ENCODE assay signal across 15 mouse cellular contexts in the genomic region with DNA sequence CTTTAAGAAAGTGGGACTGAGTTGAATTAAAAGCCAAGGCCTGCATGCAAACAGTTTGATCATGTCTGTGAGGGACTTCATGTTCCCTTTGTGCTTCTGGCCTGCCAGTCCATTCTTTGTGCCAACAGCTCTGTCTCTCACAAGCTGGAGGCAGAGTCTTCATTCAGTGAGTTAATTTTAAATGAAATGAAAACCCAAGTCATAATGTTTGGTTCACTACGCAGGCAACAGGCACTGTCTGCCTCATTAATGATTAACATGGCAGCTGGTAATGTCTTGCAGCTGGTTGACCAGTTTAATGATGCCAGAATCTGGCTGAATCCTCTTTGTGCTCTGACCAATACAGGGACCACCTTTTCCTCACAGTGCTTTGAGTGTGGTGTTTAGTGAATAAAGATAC.
DNase-seq lines count a peak whose midpoint lies in the region; ATAC-seq and TF ChIP-seq lines count a peak whose summit lies in the region.
"Had no signal": no experiment of that assay in that cellular context is flagged by ENCODE, and none has a peak within 500 bp of the region (broad histone marks: within the 10 kb centered on the region; RNA-seq: fewer than 3 reads in every experiment).

No protein-coding gene starts in this region.

- H3K9ac ChIP-seq in intestine, embryonic 15.5 days, result no peak overlapping the region
- no peak overlapping the region for H3K9ac ChIP-seq in intestine, postnatal 0 days (ENCODE audit: low read depth, low read length)
- H3K9ac ChIP-seq: heart, embryonic 13.5 days; liver, embryonic 15.5 days had no signal

- peak; percentile 41; the same call in 1 of the 2 replicates for ATAC-seq in intestine, embryonic 15.5 days
- ATAC-seq in intestine, postnatal 0 days, result no peak

- no peak overlapping the region for H3K27ac ChIP-seq in intestine, embryonic 15.5 days
- no peak overlapping the region for H3K27ac ChIP-seq in intestine, postnatal 0 days (ENCODE audit: low read depth, low read length)
- H3K27ac ChIP-seq: heart, embryonic 13.5 days; liver, embryonic 15.5 days; midbrain, embryonic 10.5 days had no signal

- no peak for TF ChIP-seq CTCF in intestine, postnatal 0 days (IDR thresholded peaks at IDR 0.05; ENCODE audit: low read depth)

- peak; percentile 32 for DNase-seq in brain, adult 2 months (ENCODE audit: low read depth, low spot score)
- peak; percentile 54 for DNase-seq in kidney, adult 18-20 months
- peak; percentile 55 to 80 for DNase-seq in kidney, postnatal 25 days
- no peak for DNase-seq in adrenal gland, postnatal 10 days
- no peak for DNase-seq in lung, postnatal 10 days
- no peak for DNase-seq in yolk sac, embryonic 10.5 days (ENCODE audit: low spot score)
- DNase-seq: cerebellum, adult 18-20 months; embryo, embryonic 11 days; right cerebral cortex, postnatal 25 days; thymus, adult 2 months had no signal

- WGBS in intestine, embryonic 15.5 days, result 40% methylated on average over 1 of the region's 1 CpGs
- WGBS in intestine, postnatal 0 days, result 15% methylated on average over 1 of the region's 1 CpGs

- no peaks in the 10 kb centered on the region for H3K27me3 ChIP-seq in intestine, embryonic 15.5 days (replicated peaks)
- H3K27me3 ChIP-seq in intestine, postnatal 0 days (replicated peaks; ENCODE audit: control insufficient read depth, insufficient read depth, low read length), result no peaks in the 10 kb centered on the region
- H3K27me3 ChIP-seq: heart, embryonic 13.5 days; liver, embryonic 15.5 days had no signal

- no peak overlapping the region for H3K4me3 ChIP-seq in intestine, embryonic 15.5 days (replicated peaks)
- H3K4me3 ChIP-seq in intestine, postnatal 0 days (ENCODE audit: low read depth, low read length), result no peak overlapping the region
- H3K4me3 ChIP-seq: heart, embryonic 13.5 days; liver, embryonic 15.5 days; midbrain, embryonic 10.5 days had no signal

- H3K4me2 ChIP-seq in intestine, embryonic 15.5 days (replicated peaks), result no peak overlapping the region
- no peak overlapping the region for H3K4me2 ChIP-seq in intestine, postnatal 0 days (replicated peaks; ENCODE audit: low read depth)
- H3K4me2 ChIP-seq: heart, embryonic 13.5 days; liver, embryonic 15.5 days had no signal

- no peaks in the 10 kb centered on the region for H3K4me1 ChIP-seq in intestine, embryonic 15.5 days (replicated peaks)
- no peaks in the 10 kb centered on the region for H3K4me1 ChIP-seq in intestine, postnatal 0 days (replicated peaks; ENCODE audit: control insufficient read depth, insufficient read depth, low read length)
- H3K4me1 ChIP-seq: heart, embryonic 13.5 days; liver, embryonic 15.5 days had no signal

- H3K9me3 ChIP-seq in intestine, embryonic 15.5 days, result no peaks in the 10 kb centered on the region
- H3K9me3 ChIP-seq in intestine, postnatal 0 days (ENCODE audit: control insufficient read depth), result no peaks in the 10 kb centered on the region
- H3K9me3 ChIP-seq: heart, embryonic 13.5 days; midbrain, embryonic 10.5 days had no signal

- H3K36me3 ChIP-seq in intestine, embryonic 15.5 days, result no peaks in the 10 kb centered on the region
- no peaks in the 10 kb centered on the region for H3K36me3 ChIP-seq in intestine, postnatal 0 days (ENCODE audit: control insufficient read depth, insufficient read depth)
- H3K36me3 ChIP-seq: heart, embryonic 13.5 days; liver, embryonic 15.5 days; midbrain, embryonic 10.5 days had no signal

Comparison
In these comparisons a context has a peak if more than half of its experiments do, and no peak if none do; other contexts are left out.
1. DNase-seq: peak in brain, adult 2 months (single experiment), kidney, adult 18-20 months (single experiment) and kidney, postnatal 25 days (2 of 2); none in adrenal gland, postnatal 10 days (single experiment), lung, postnatal 10 days (single experiment) and yolk sac, embryonic 10.5 days (single experiment).